Mouse (Mus musculus): ENCODE measurements around the gene Il3.

DNA sequence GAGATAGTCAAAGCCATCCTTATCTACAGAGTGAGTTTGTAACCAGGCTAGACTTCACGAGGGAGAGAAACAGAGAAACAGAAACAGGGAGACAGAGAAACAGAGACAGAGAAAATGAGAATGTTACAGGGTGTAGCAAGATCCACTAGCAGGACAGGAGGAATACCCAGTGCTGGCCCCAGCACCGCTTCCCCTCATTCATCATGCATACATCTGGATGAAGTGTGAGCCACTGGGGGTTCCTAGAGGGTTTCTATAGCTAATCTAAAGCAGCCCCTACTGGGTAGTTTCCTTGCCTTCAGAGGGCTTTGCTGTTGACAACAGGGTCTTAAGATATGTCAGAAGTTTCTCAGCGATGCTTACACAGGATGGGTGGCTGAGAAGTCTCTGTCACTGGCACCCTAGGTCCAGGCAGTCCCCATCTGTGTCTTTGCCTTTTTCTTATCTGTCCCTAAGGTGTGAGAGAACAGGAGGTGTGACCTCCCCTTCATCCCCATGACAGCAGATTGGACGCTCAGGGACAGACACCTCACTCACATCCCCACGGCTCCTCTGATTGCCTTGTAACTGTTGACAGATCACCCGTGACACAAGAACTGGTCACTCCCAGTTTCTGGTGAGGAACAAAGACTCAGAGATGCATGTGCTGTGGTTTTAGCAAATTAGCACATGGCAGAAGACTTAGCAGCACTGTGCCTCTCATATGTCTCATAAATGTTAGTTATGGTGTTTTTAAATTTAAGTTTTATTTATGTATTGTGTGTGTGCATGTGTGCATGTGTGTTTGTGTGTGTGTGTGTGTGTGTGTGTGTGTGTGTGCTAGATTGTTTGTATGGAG is 47.0 kb downstream of the Il3 start:
- TF ChIP-seq CTCF (IDR thresholded peaks at IDR 0.05; ENCODE audit: insufficient read depth, low read depth, low read length), result no peak
- TF ChIP-seq POLR2A (IDR thresholded peaks at IDR 0.05; ENCODE audit: insufficient read depth, low read depth, low read length), result no peak

Measured in olfactory bulb, adult 2 months (tissue).